Mouse (Mus musculus) layer of hippocampus, adult 9-11 months (tissue): ENCODE measurements around the gene Snx9.
A peak's percentile ranks its signal among the peaks of the same experiment; 100 is the strongest.

Source experiments
- DNase-seq: peaks from one replicate; pipeline ENCODE4 v3.0.0; 2022

The Snx9 gene

GRCm38 (mm10) chr17:5934554-5935324 lies 93.6 kb downstream of the Snx9 start:
- peak; percentile 63 for DNase-seq

- DNase-seq: no peak
Measured at GRCm38 (mm10) chr17:5935680-5936079, 94.6 kb downstream of the Snx9 start.

GRCm38 (mm10) chr17:5936276-5936675 lies 95.1 kb downstream of the Snx9 start:
- no peak for DNase-seq

- DNase-seq: no peak
Measured at GRCm38 (mm10) chr17:5937441-5937840, 96.3 kb downstream of the Snx9 start.

- no peak for DNase-seq
Measured at GRCm38 (mm10) chr17:5939871-5940270, 98.7 kb downstream of the Snx9 start.

- peak; percentile 63 for DNase-seq
Measured at GRCm38 (mm10) chr17:5940792-5941191, 99.7 kb downstream of the Snx9 start.

- peak; percentile 49 for DNase-seq
Measured at GRCm38 (mm10) chr17:5941230-5942043, 100.3 kb downstream of the Snx9 start, which contains the start of gene Synj2. Gene Synj2, plus strand, starts transcription at chr17:5941280.

GRCm38 (mm10) chr17:5942156-5942555 lies 101.0 kb downstream of the Snx9 start:
- no peak for DNase-seq

GRCm38 (mm10) chr17:5943053-5943452 lies 101.9 kb downstream of the Snx9 start:
- no peak for DNase-seq

- DNase-seq: no peak
Measured at GRCm38 (mm10) chr17:5947039-5947438, 105.9 kb downstream of the Snx9 start.

- no peak for DNase-seq
Measured at GRCm38 (mm10) chr17:5952455-5952854, 111.3 kb downstream of the Snx9 start.

- DNase-seq: peak; percentile 58
Measured at GRCm38 (mm10) chr17:5956350-5957000, 115.3 kb downstream of the Snx9 start.

- DNase-seq: no peak
Measured at GRCm38 (mm10) chr17:5957097-5957496, 116.0 kb downstream of the Snx9 start.

- DNase-seq: no peak
Measured at GRCm38 (mm10) chr17:5958229-5958628, 117.1 kb downstream of the Snx9 start.

- no peak for DNase-seq
Measured at GRCm38 (mm10) chr17:5958636-5959035, 117.5 kb downstream of the Snx9 start.

GRCm38 (mm10) chr17:5959096-5959495 lies 118.0 kb downstream of the Snx9 start:
- no peak for DNase-seq

GRCm38 (mm10) chr17:5959802-5960201 lies 118.7 kb downstream of the Snx9 start:
- no peak for DNase-seq

- no peak for DNase-seq
Measured at GRCm38 (mm10) chr17:5963766-5964165, 122.6 kb downstream of the Snx9 start.

GRCm38 (mm10) chr17:5965084-5965781 lies 124.1 kb downstream of the Snx9 start:
- DNase-seq: no peak

GRCm38 (mm10) chr17:5966706-5967105 lies 125.6 kb downstream of the Snx9 start:
- DNase-seq: no peak

- no peak for DNase-seq
Measured at GRCm38 (mm10) chr17:5968562-5968961, 127.4 kb downstream of the Snx9 start.

- peak; percentile 72 for DNase-seq
Measured at GRCm38 (mm10) chr17:5969246-5969645, 128.1 kb downstream of the Snx9 start.

GRCm38 (mm10) chr17:5970298-5970821 lies 129.2 kb downstream of the Snx9 start:
- no peak for DNase-seq
